Mouse (Mus musculus) kidney, embryonic 14.5 days (tissue): ENCODE data around the gene Otof. TPM values are rescaled to one million over a fixed set of nuclear protein-coding genes. Genes with fewer than 3 reads are reported as not detected.
A peak's percentile ranks its signal among the peaks of the same experiment; 100 is the strongest.

Experiments used
- ATAC-seq: fragments of 200-750 bp; cut with Nextera tagmentation; 2 replicates; pipeline ENCODE4 v1.8.0; 2017; ENCODE audit warnings: moderate number of reproducible peaks, mild to moderate bottlenecking, moderate TSS enrichment, moderate library complexity; ENCODE audit not compliant: low FRiP score, low TSS enrichment
- H3K27ac ChIP-seq: fragments of 300-500 bp; sonication (generic); 2 replicates; pipeline ENCODE4 v1.5.1; 2014; ENCODE audit warnings: low read depth, mild to moderate bottlenecking, low read length, moderate library complexity, mixed read lengths
- H3K27me3 ChIP-seq: fragments of 300-500 bp; sonication (generic); 2 replicates; pipeline ENCODE4 v1.6.1; 2014; ENCODE audit warnings: mild to moderate bottlenecking, low read length; ENCODE audit not compliant: control insufficient read depth, insufficient read depth
- H3K36me3 ChIP-seq: fragments of 300-500 bp; sonication (generic); 2 replicates; pipeline ENCODE4 v1.6.1; 2014; ENCODE audit warnings: low read length, mixed read lengths; ENCODE audit not compliant: control insufficient read depth, insufficient read depth
- H3K4me1 ChIP-seq: fragments of 300-500 bp; sonication (generic); 2 replicates; pipeline ENCODE4 v1.6.1; 2014; ENCODE audit warnings: low read length, mixed read lengths; ENCODE audit not compliant: control insufficient read depth, insufficient read depth
- H3K4me2 ChIP-seq: fragments of 300-500 bp; sonication (generic); replicated peaks from 2 replicates; pipeline ENCODE4 v1.6.1; 2014; ENCODE audit warnings: low read depth, mild to moderate bottlenecking, low read length
- H3K4me3 ChIP-seq: fragments of 300-500 bp; sonication (generic); 2 replicates; pipeline ENCODE4 v1.5.1; 2014; ENCODE audit warnings: mild to moderate bottlenecking, low read length
- H3K9ac ChIP-seq: fragments of 300-500 bp; sonication (generic); 2 replicates; pipeline ENCODE4 v1.6.1; 2014; ENCODE audit warnings: low read depth, mild to moderate bottlenecking, low read length, moderate library complexity
- H3K9me3 ChIP-seq: fragments of 300-500 bp; sonication (generic); 2 replicates; pipeline ENCODE4 v1.6.1; 2016; ENCODE audit warnings: low read length; ENCODE audit not compliant: control insufficient read depth
- WGBS: fragments of 180-500 bp; shearing (Covaris S2); extraction: QIAGEN DNeasy Blood & Tissue Kit; methylation state at CpG from one replicate; pipeline ENCODE4 v1.1.7; 2014; 5-methylcytosine and 5-hydroxymethylcytosine counted together
- polyA plus RNA-seq: library from polyadenylated mRNA; unstranded; fragments of >200 nt; fragmentation: Nextera tagmentation; extraction: Ambion mirVana; gene quantifications from 2 replicates; pipeline ENCODE4 v1.2.1, GENCODE M21; 2014

Gene Otof
- polyA plus RNA-seq, 1 experiment from 2014 or later, result 0.09 TPM

GRCm38 (mm10) chr5:30369426-30369825 is 92.3 kb downstream of the Otof start:
- WGBS, result 67% methylated on average over 5 of the region's 5 CpGs

GRCm38 (mm10) chr5:30367405-30367804 is 94.3 kb downstream of the Otof start:
- Histone ChIP-seq H3K9me3 (no peaks in the 10 kb centered on the region), H3K27me3 (no peaks in the 10 kb centered on the region), H3K4me1 (no peaks in the 10 kb centered on the region), H3K36me3 (no peaks in the 10 kb centered on the region), H3K9ac (no peak overlapping the region), H3K27ac (no peak overlapping the region), H3K4me2 (no peak overlapping the region), H3K4me3 (no peak overlapping the region)
- WGBS, result 79% methylated on average over 8 of the region's 8 CpGs
- no peak for ATAC-seq

More at GRCm38 (mm10) chr5:30369426-30369825, 92.3 kb downstream of the Otof start:
- Histone ChIP-seq H3K36me3 (no peaks in the 10 kb centered on the region), H3K27ac (no peak overlapping the region), H3K9ac (no peak overlapping the region), H3K27me3 (no peaks in the 10 kb centered on the region), H3K4me3 (no peak overlapping the region), H3K4me1 (no peaks in the 10 kb centered on the region), H3K4me2 (no peak overlapping the region), H3K9me3 (no peaks in the 10 kb centered on the region)
- no peak for ATAC-seq

GRCm38 (mm10) chr5:30358436-30359099 is 103.2 kb downstream of the Otof start:
- Histone ChIP-seq H3K4me2 (no peak overlapping the region), H3K9ac (no peak overlapping the region), H3K4me1 (no peaks in the 10 kb centered on the region), H3K27me3 (no peaks in the 10 kb centered on the region), H3K27ac (no peak overlapping the region), H3K9me3 (no peaks in the 10 kb centered on the region), H3K4me3 (no peak overlapping the region), H3K36me3 (no peaks in the 10 kb centered on the region)
- ATAC-seq, result no peak
- WGBS, result 79% methylated on average over 10 of the region's 10 CpGs

GRCm38 (mm10) chr5:30356647-30357046 is 105.1 kb downstream of the Otof start:
- no peaks in the 10 kb centered on the region for H3K27me3 ChIP-seq
- H3K9me3 ChIP-seq, result no peaks in the 10 kb centered on the region
- no peak overlapping the region for H3K4me2 ChIP-seq
- 89% methylated on average over 7 of the region's 7 CpGs for WGBS
- H3K36me3 ChIP-seq, result no peaks in the 10 kb centered on the region
- no peak overlapping the region for H3K9ac ChIP-seq
- no peak for ATAC-seq
- no peak overlapping the region for H3K4me3 ChIP-seq
- no peak overlapping the region for H3K27ac ChIP-seq
- H3K4me1 ChIP-seq, result no peaks in the 10 kb centered on the region

GRCm38 (mm10) chr5:30355559-30356159 is 106.1 kb downstream of the Otof start:
- Histone ChIP-seq H3K27ac (no peak overlapping the region), H3K9me3 (no peaks in the 10 kb centered on the region), H3K27me3 (no peaks in the 10 kb centered on the region), H3K4me3 (no peak overlapping the region), H3K4me1 (no peaks in the 10 kb centered on the region), H3K9ac (no peak overlapping the region), H3K36me3 (no peaks in the 10 kb centered on the region), H3K4me2 (no peak overlapping the region)
- WGBS, result 86% methylated on average over 14 of the region's 14 CpGs
- no peak for ATAC-seq

GRCm38 (mm10) chr5:30355114-30355513 is 106.6 kb downstream of the Otof start:
- no peak overlapping the region for H3K4me3 ChIP-seq
- H3K27ac ChIP-seq, result no peak overlapping the region
- H3K9ac ChIP-seq, result no peak overlapping the region
- 73% methylated on average over 7 of the region's 7 CpGs for WGBS
- no peaks in the 10 kb centered on the region for H3K4me1 ChIP-seq
- H3K9me3 ChIP-seq, result no peaks in the 10 kb centered on the region
- H3K36me3 ChIP-seq, result no peaks in the 10 kb centered on the region
- H3K27me3 ChIP-seq, result no peaks in the 10 kb centered on the region
- no peak for ATAC-seq
- H3K4me2 ChIP-seq, result no peak overlapping the region

- Histone ChIP-seq H3K27ac (no peak overlapping the region), H3K9me3 (no peaks in the 10 kb centered on the region), H3K9ac (no peak overlapping the region), H3K27me3 (no peaks in the 10 kb centered on the region), H3K36me3 (no peaks in the 10 kb centered on the region), H3K4me1 (no peaks in the 10 kb centered on the region), H3K4me2 (no peak overlapping the region), H3K4me3 (no peak overlapping the region)
- ATAC-seq, result no peak
- WGBS, result 69% methylated on average over 3 of the region's 3 CpGs
Measured at GRCm38 (mm10) chr5:30353605-30354004, 108.1 kb downstream of the Otof start.

GRCm38 (mm10) chr5:30343886-30344285 is 117.8 kb downstream of the Otof start:
- Histone ChIP-seq H3K4me1 (no peaks in the 10 kb centered on the region), H3K4me3 (no peak overlapping the region), H3K27me3 (no peaks in the 10 kb centered on the region), H3K9ac (no peak overlapping the region), H3K27ac (no peak overlapping the region), H3K4me2 (no peak overlapping the region), H3K36me3 (no peaks in the 10 kb centered on the region), H3K9me3 (no peaks in the 10 kb centered on the region)
- ATAC-seq, result no peak
- WGBS, result 65% methylated on average over 5 of the region's 5 CpGs

GRCm38 (mm10) chr5:30343107-30343506 is 118.6 kb downstream of the Otof start:
- Histone ChIP-seq H3K4me2 (peak overlapping the region; percentile 45), H3K9ac (no peak overlapping the region), H3K27ac (no peak overlapping the region), H3K27me3 (no peaks in the 10 kb centered on the region), H3K4me3 (peak overlapping the region; percentile 7), H3K9me3 (no peaks in the 10 kb centered on the region), H3K36me3 (no peaks in the 10 kb centered on the region), H3K4me1 (no peaks in the 10 kb centered on the region)
- ATAC-seq, result peak; percentile 71; the same call in 1 of the 2 replicates
- WGBS, result 1% methylated on average over 9 of the region's 9 CpGs
